Mouse (Mus musculus) myocyte (in vitro differentiated cells): ENCODE data around the gene Map3k13.

Experiments used
- CEBPB ChIP-seq: IDR thresholded peaks from 2 replicates; pipeline ENCODE4 v1.6.1; 2011; ENCODE audit warnings: mild to moderate bottlenecking, moderate library complexity; ENCODE audit not compliant: poor library complexity, insufficient read depth, severe bottlenecking
- E2F4 ChIP-seq: IDR thresholded peaks from one replicate; pipeline ENCODE4 v1.6.1; 2011; ENCODE audit warnings: mild to moderate bottlenecking, control low read depth, moderate library complexity; ENCODE audit not compliant: insufficient read depth
- MAX ChIP-seq: IDR thresholded peaks from one replicate; pipeline ENCODE4 v1.6.1; 2011; ENCODE audit warnings: low read depth, mild to moderate bottlenecking, control low read depth
- MYOD1 ChIP-seq, 3 experiments: IDR thresholded peaks; one replicate each; pipeline ENCODE4 v1.6.1; 2011; ENCODE audit warnings: control low read depth in 2 of 3, low read depth in 2 of 3, mild to moderate bottlenecking in 2 of 3, moderate library complexity in 1 of 3; ENCODE audit not compliant: insufficient read length in 2 of 3, control insufficient read depth in 1 of 3
- MYOG ChIP-seq, 3 experiments: IDR thresholded peaks; one replicate each; pipeline ENCODE4 v1.6.1; 2011; ENCODE audit warnings: control low read depth in 2 of 3, low read depth in 2 of 3, mild to moderate bottlenecking in 2 of 3; ENCODE audit not compliant: insufficient read length in 2 of 3, control insufficient read depth in 1 of 3, insufficient read depth in 1 of 3
- POLR2A ChIP-seq: IDR thresholded peaks from one replicate; pipeline ENCODE4 v1.6.1; 2011; ENCODE audit warnings: low read depth, mild to moderate bottlenecking, control low read depth, moderate library complexity; ENCODE audit not compliant: insufficient read length
- POLR2AphosphoS2 ChIP-seq: IDR thresholded peaks from one replicate; pipeline ENCODE4 v1.6.1; 2011; ENCODE audit warnings: low read depth, control low read depth; ENCODE audit not compliant: insufficient read length
- REST ChIP-seq: IDR thresholded peaks from one replicate; pipeline ENCODE4 v1.6.1; 2011; ENCODE audit warnings: mild to moderate bottlenecking, control low read depth, moderate library complexity; ENCODE audit not compliant: insufficient read depth, insufficient read length
- TCF12 ChIP-seq: IDR thresholded peaks from one replicate; pipeline ENCODE4 v1.6.1; 2011; ENCODE audit warnings: mild to moderate bottlenecking, control low read depth; ENCODE audit not compliant: poor library complexity, insufficient read depth, severe bottlenecking
- TCF3 ChIP-seq: IDR thresholded peaks from one replicate; pipeline ENCODE4 v1.6.1; 2011; ENCODE audit warnings: low read depth, control low read depth; ENCODE audit not compliant: insufficient read length
- USF1 ChIP-seq: IDR thresholded peaks from one replicate; pipeline ENCODE4 v1.6.1; 2011; ENCODE audit warnings: low read depth, mild to moderate bottlenecking, control low read depth, moderate library complexity

- TF ChIP-seq POLR2A (no peak), POLR2AphosphoS2 (no peak), TCF12 (no peak), USF1 (no peak), E2F4 (no peak), MYOG (IDR thresholded peaks at IDR 0.05; ENCODE audit: control insufficient read depth in 1 of 3, insufficient read depth in 1 of 3, insufficient read length in 2 of 3, low read depth in 2 of 3) (no peak), MAX (no peak), MYOD1 (IDR thresholded peaks at IDR 0.05; ENCODE audit: control insufficient read depth in 1 of 3, insufficient read length in 2 of 3, low read depth in 2 of 3) (no peak), TCF3 (no peak), CEBPB (no peak), REST (no peak)
Observed at GRCm38 (mm10) chr16:21856134-21856533, 62.0 kb downstream of the Map3k13 start.
